Mouse (Mus musculus): Measurements from ENCODE around the gene Dennd4a. TPM values are rescaled to one million over a fixed set of nuclear protein-coding genes. Genes with fewer than 3 reads are reported as not detected.

Gene Dennd4a
- 100 to 1,000 TPM; 212 to 226 TPM for total RNA-seq (2023)

GRCm38 (mm10) chr9:64810822-64811537, at the start of gene Dennd4a:
Dennd4a (plus strand) TSS chr9:64811340.

GRCm38 (mm10) chr9:64951161-64951657, 140.1 kb downstream of the Dennd4a start, which contains the start of gene Slc24a1:
Slc24a1 (minus strand) TSS chr9:64951607.

GRCm38 (mm10) chr9:64960117-64960977, 149.2 kb downstream of the Dennd4a start, which contains the start of gene Ints14:
Ints14 (plus strand) TSS chr9:64960905.

Other genes starting within 250 kb of the Dennd4a start
- 100 to 1,000 TPM; 185 to 196 TPM for gene Rab11a, start 73.6 kb upstream of the Dennd4a start, total RNA-seq (2023)
- gene Slc24a1, start 140.3 kb downstream of the Dennd4a start, total RNA-seq (2023), result not detected
- 10 to 100 TPM; 26.5 to 28.0 TPM for gene Ints14, start 149.6 kb downstream of the Dennd4a start, total RNA-seq (2023)
- gene Hacd3, start 210.4 kb downstream of the Dennd4a start, total RNA-seq (2023), result 10 to 100 TPM; 20.3 to 21.0 TPM
- 10 to 100 TPM; 94.5 to 98.9 TPM for gene Dpp8, start 221.1 kb downstream of the Dennd4a start, total RNA-seq (2023)

Measured in monocyte, adult 59 days (primary cell).